Mouse (Mus musculus) forebrain, embryonic 13.5 days (tissue): ENCODE results near the gene Klk1b22. TPM values are rescaled to one million over a fixed set of nuclear protein-coding genes. Genes with fewer than 3 reads are reported as not detected.
"Not testable (repeated sequence)": the region's sequence is repeated elsewhere in the genome, so short reads cannot be mapped to it uniquely, and the experiment has no call there.

ENCODE experiments used
- ATAC-seq: fragments of 200-750 bp; cut with Nextera tagmentation; 2 replicates; pipeline ENCODE4 v1.8.0; 2017
- H3K27ac ChIP-seq: fragments of 300-500 bp; sonication (generic); 2 replicates; pipeline ENCODE4 v1.5.1; 2015; ENCODE audit warnings: inconsistent platforms, mild to moderate bottlenecking, moderate library complexity
- H3K27me3 ChIP-seq: fragments of 300-500 bp; sonication (generic); 2 replicates; pipeline ENCODE4 v1.6.1; 2015; ENCODE audit warnings: mild to moderate bottlenecking, inconsistent platforms
- H3K36me3 ChIP-seq: fragments of 300-500 bp; sonication (generic); 2 replicates; pipeline ENCODE4 v1.6.1; 2015; ENCODE audit warnings: mild to moderate bottlenecking, inconsistent platforms; ENCODE audit not compliant: poor library complexity, severe bottlenecking
- H3K4me1 ChIP-seq: fragments of 300-500 bp; sonication (generic); 2 replicates; pipeline ENCODE4 v1.6.1; 2015; ENCODE audit warnings: inconsistent platforms
- H3K4me2 ChIP-seq: fragments of 300-500 bp; sonication (generic); 2 replicates; pipeline ENCODE4 v1.6.1; 2015; ENCODE audit warnings: inconsistent platforms, mild to moderate bottlenecking, moderate library complexity
- H3K4me3 ChIP-seq: fragments of 300-500 bp; sonication (generic); 2 replicates; pipeline ENCODE4 v1.5.1; 2015; ENCODE audit warnings: mild to moderate bottlenecking, inconsistent platforms
- H3K9ac ChIP-seq: fragments of 300-500 bp; sonication (generic); 2 replicates; pipeline ENCODE4 v1.6.1; 2015; ENCODE audit warnings: mild to moderate bottlenecking, inconsistent platforms
- H3K9me3 ChIP-seq: fragments of 300-500 bp; sonication (generic); replicated peaks from 2 replicates; pipeline ENCODE4 v1.6.1; 2016; ENCODE audit warnings: inconsistent platforms
- WGBS: fragments of 180-500 bp; shearing (Covaris S2); methylation state at CpG from one replicate; pipeline ENCODE4 v1.1.7; 2015; 5-methylcytosine and 5-hydroxymethylcytosine counted together
- polyA plus RNA-seq: library from polyadenylated mRNA; unstranded; fragments of >200 nt; fragmentation: Nextera tagmentation; extraction: Ambion mirVana; gene quantifications from 2 replicates; pipeline ENCODE4 v1.2.1, GENCODE M21; 2015

Gene Klk1b22
- not detected in 2 replicates for polyA plus RNA-seq

GRCm38 (mm10) chr7:44112373-44112772, at the start of gene Klk1b22:
Gene Klk1b22 (plus strand): TSS chr7:44112673.
- no peaks in the 10 kb centered on the region for H3K27me3 ChIP-seq
- no peak within 1 kb of the TSS for H3K4me3 ChIP-seq
- no peak for ATAC-seq
- no peak within 1 kb of the TSS for H3K4me2 ChIP-seq
- no peaks in the 10 kb centered on the region for H3K9me3 ChIP-seq
- H3K36me3 ChIP-seq, result no peaks in the 10 kb centered on the region
- 72% methylated on average over 4 of the region's 4 CpGs for WGBS
- no peaks in the 10 kb centered on the region for H3K4me1 ChIP-seq
- H3K9ac ChIP-seq, result no peak within 1 kb of the TSS
- H3K27ac ChIP-seq, result no peak within 1 kb of the TSS

- H3K27ac ChIP-seq, result no peak overlapping the region
- no peak overlapping the region for H3K4me3 ChIP-seq
- no peak for ATAC-seq
- no peaks in the 10 kb centered on the region for H3K4me1 ChIP-seq
- no peaks in the 10 kb centered on the region for H3K27me3 ChIP-seq
- H3K9ac ChIP-seq, result no peak overlapping the region
- H3K36me3 ChIP-seq, result no peaks in the 10 kb centered on the region
- 81% methylated on average over 2 of the region's 2 CpGs for WGBS
- H3K9me3 ChIP-seq, result no peaks in the 10 kb centered on the region
- H3K4me2 ChIP-seq, result no peak overlapping the region
These were observed 40.4 kb upstream of the Klk1b22 start for GRCm38 (mm10) chr7:44072117-44072516.

GRCm38 (mm10) chr7:44077703-44078102, 34.8 kb upstream of the Klk1b22 start:
- no peak overlapping the region for H3K27ac ChIP-seq
- H3K27me3 ChIP-seq, result no peaks in the 10 kb centered on the region
- no peak overlapping the region for H3K4me2 ChIP-seq
- H3K36me3 ChIP-seq, result no peaks in the 10 kb centered on the region
- no peaks in the 10 kb centered on the region for H3K4me1 ChIP-seq
- H3K9ac ChIP-seq, result no peak overlapping the region
- H3K4me3 ChIP-seq, result no peak overlapping the region
- H3K9me3 ChIP-seq, result peaks cover 8% of the 10 kb centered on the region
- ATAC-seq, result no peak
- 40% methylated on average over 1 of the region's 1 CpGs for WGBS

GRCm38 (mm10) chr7:44096111-44096510, 16.4 kb upstream of the Klk1b22 start:
- no peak for ATAC-seq
- Histone ChIP-seq H3K9me3 (no peaks in the 10 kb centered on the region), H3K9ac (no peak overlapping the region), H3K27me3 (no peaks in the 10 kb centered on the region), H3K27ac (no peak overlapping the region), H3K4me2 (no peak overlapping the region), H3K36me3 (no peaks in the 10 kb centered on the region), H3K4me1 (no peaks in the 10 kb centered on the region), H3K4me3 (no peak overlapping the region)
- WGBS, result 87% methylated on average over 1 of the region's 1 CpGs

GRCm38 (mm10) chr7:44102028-44102427, 10.4 kb upstream of the Klk1b22 start, which contains the start of gene Klk1b21:
Gene Klk1b21 (plus strand): TSS chr7:44102328.
- H3K36me3 ChIP-seq, H3K27me3 ChIP-seq, H3K9ac ChIP-seq, ATAC-seq, H3K27ac ChIP-seq, H3K4me1 ChIP-seq, H3K4me2 ChIP-seq, H3K4me3 ChIP-seq, H3K9me3 ChIP-seq: not testable (repeated sequence)
- 85% methylated on average over 3 of the region's 3 CpGs for WGBS

GRCm38 (mm10) chr7:44123445-44123844, 11.0 kb downstream of the Klk1b22 start:
- no peak for ATAC-seq
- H3K9me3 ChIP-seq, result no peaks in the 10 kb centered on the region
- 90% methylated on average over 6 of the region's 6 CpGs for WGBS

GRCm38 (mm10) chr7:44136467-44136866, 24.0 kb downstream of the Klk1b22 start, which contains the start of gene Klk1b16:
Gene Klk1b16 (plus strand): TSS chr7:44136767.
- Histone ChIP-seq H3K4me3 (no peak within 1 kb of the TSS), H3K27ac (no peak within 1 kb of the TSS), H3K36me3 (no peaks in the 10 kb centered on the region), H3K9me3 (no peaks in the 10 kb centered on the region), H3K9ac (no peak within 1 kb of the TSS), H3K4me1 (no peaks in the 10 kb centered on the region), H3K4me2 (no peak within 1 kb of the TSS), H3K27me3 (no peaks in the 10 kb centered on the region)
- 91% methylated on average over 3 of the region's 3 CpGs for WGBS
- ATAC-seq, result no peak

More at GRCm38 (mm10) chr7:44123445-44123844, 11.0 kb downstream of the Klk1b22 start:
- no peaks in the 10 kb centered on the region for H3K36me3 ChIP-seq
- no peak overlapping the region for H3K27ac ChIP-seq
- H3K4me2 ChIP-seq, result no peak overlapping the region
- no peaks in the 10 kb centered on the region for H3K4me1 ChIP-seq
- H3K9ac ChIP-seq, result no peak overlapping the region
- no peaks in the 10 kb centered on the region for H3K27me3 ChIP-seq
- H3K4me3 ChIP-seq, result no peak overlapping the region

Other genes with a start within 250 kb of the Klk1b22 start
- gene Klk4, start 231.5 kb upstream of the Klk1b22 start, polyA plus RNA-seq, result 0.14 TPM in 1 of 2 replicates, not detected in the other
- gene Klk15, start 178.9 kb upstream of the Klk1b22 start, polyA plus RNA-seq, result not detected in 2 replicates
- not detected in 2 replicates for gene Klk1b8, start 162.0 kb upstream of the Klk1b22 start, polyA plus RNA-seq
- gene Klk1b1, start 145.9 kb upstream of the Klk1b22 start, polyA plus RNA-seq, result not detected in 2 replicates
- gene Klk1b9, start 136.6 kb upstream of the Klk1b22 start, polyA plus RNA-seq, result not detected in 2 replicates
- gene Klk1b11, start 116.8 kb upstream of the Klk1b22 start, polyA plus RNA-seq, result not detected in 2 replicates
- not detected in 2 replicates for gene Klk1b26, start 100.5 kb upstream of the Klk1b22 start, polyA plus RNA-seq
- gene Klk1b27, start 60.4 kb upstream of the Klk1b22 start, polyA plus RNA-seq, result not detected in 2 replicates
- not detected in 2 replicates for gene Klk1b21, start 10.3 kb upstream of the Klk1b22 start, polyA plus RNA-seq
- gene Klk1b16, start 24.1 kb downstream of the Klk1b22 start, polyA plus RNA-seq, result not detected in 2 replicates
- not detected in 2 replicates for gene Klk1b24, start 75.6 kb downstream of the Klk1b22 start, polyA plus RNA-seq
- not detected in 2 replicates for gene Klk1b3, start 85.5 kb downstream of the Klk1b22 start, polyA plus RNA-seq
- gene Klk1b4, start 94.8 kb downstream of the Klk1b22 start, polyA plus RNA-seq, result not detected in 2 replicates
- not detected in 2 replicates for gene Klk1b5, start 103.3 kb downstream of the Klk1b22 start, polyA plus RNA-seq
- gene Klk1, start 112.7 kb downstream of the Klk1b22 start, polyA plus RNA-seq, result not detected in 2 replicates
- gene Gm36864, start 123.5 kb downstream of the Klk1b22 start, polyA plus RNA-seq, result not detected in 2 replicates
- 1.3 and 1.4 TPM in 2 replicates for gene 1700028J19Rik, start 134.0 kb downstream of the Klk1b22 start, polyA plus RNA-seq
- gene 2410002F23Rik, start 134.0 kb downstream of the Klk1b22 start, polyA plus RNA-seq, result 172 and 212 TPM in 2 replicates
- 0.14 and 0.21 TPM in 2 replicates for gene Acp4, start 144.7 kb downstream of the Klk1b22 start, polyA plus RNA-seq
- not detected in 2 replicates for gene Gm15517, start 148.8 kb downstream of the Klk1b22 start, polyA plus RNA-seq
- 3.0 and 3.4 TPM in 2 replicates for gene Clec11a, start 194.2 kb downstream of the Klk1b22 start, polyA plus RNA-seq
- gene Shank1, start 197.6 kb downstream of the Klk1b22 start, polyA plus RNA-seq, result 13.2 and 15.1 TPM in 2 replicates